In genomic region chr14:71276309-71276791, GRCm38 (mm10) we compare ENCODE assay signal across 9 mouse cellular contexts.
DNase-seq lines count a peak whose midpoint lies in the region; ATAC-seq lines count a peak whose summit lies in the region.
"Had no signal": no experiment of that assay in that cellular context is flagged by ENCODE, and none has a peak within 500 bp of the region (broad histone marks: within the 10 kb centered on the region; RNA-seq: fewer than 3 reads in every experiment).

No protein-coding gene starts in this region.

- H3K4me1 ChIP-seq in midbrain, embryonic 10.5 days: peaks cover 13% of the 10 kb centered on the region
- H3K4me1 ChIP-seq: neural tube, embryonic 12.5 days had no signal

- H3K27me3 ChIP-seq in midbrain, embryonic 10.5 days (ENCODE audit: low read depth, poor library complexity, severe bottlenecking): no peaks in the 10 kb centered on the region
- H3K27me3 ChIP-seq: neural tube, embryonic 12.5 days had no signal

- no peak for ATAC-seq in megakaryocyte, adult 5-6 weeks (ENCODE audit: poor library complexity, severe bottlenecking)

- intact Hi-C loops in left cerebral cortex, postnatal 36 days (cut with DNase I): no loop called here
- intact Hi-C loops in heart, postnatal 14 days (cut with DNase I): no loop called here

- no peak overlapping the region for H3K4me3 ChIP-seq in midbrain, embryonic 10.5 days
- H3K4me3 ChIP-seq: neural tube, embryonic 12.5 days had no signal

- no peaks in the 10 kb centered on the region for H3K36me3 ChIP-seq in midbrain, embryonic 10.5 days
- H3K36me3 ChIP-seq: neural tube, embryonic 12.5 days had no signal

- WGBS in midbrain, embryonic 10.5 days: 36% methylated on average over 12 of the region's 12 CpGs

- peak; percentile 77 for DNase-seq in cerebellum, postnatal 10 days
- no peak for DNase-seq in cerebellum, adult 9-10 months
- DNase-seq in left cerebral cortex, adult 18-20 months (ENCODE audit: low spot score in 2 of 2): peak; percentile 3 to 18
- no peak for DNase-seq in left cerebral cortex, postnatal 36 days (ENCODE audit: low spot score in 2 of 2)
- DNase-seq in heart, postnatal 14 days: peak; percentile 9 to 32
- DNase-seq in midbrain, embryonic 10.5 days (ENCODE audit: low spot score): peak; percentile 19
- no peak for DNase-seq in ovary, adult 18-20 months (ENCODE audit: low spot score)

- 0 out of 2 replicates have a peak overlapping the region, but pooled peaks have one; percentile 23 for H3K27ac ChIP-seq in midbrain, embryonic 10.5 days (replicated peaks)
- H3K27ac ChIP-seq: neural tube, embryonic 12.5 days had no signal

- no peaks in the 10 kb centered on the region for H3K9me3 ChIP-seq in midbrain, embryonic 10.5 days (replicated peaks)
- H3K9me3 ChIP-seq: neural tube, embryonic 12.5 days had no signal

Comparison
In these comparisons a context has a peak if more than half of its experiments do, and no peak if none do; other contexts are left out.
1. DNase-seq: peak in cerebellum, postnatal 10 days (2 of 2), left cerebral cortex, adult 18-20 months (2 of 2), heart, postnatal 14 days (2 of 2) and midbrain, embryonic 10.5 days (single experiment); none in cerebellum, adult 9-10 months (single experiment), left cerebral cortex, postnatal 36 days (0 of 2) and ovary, adult 18-20 months (single experiment).